In genomic region chr5:28167611-28168252, GRCm38 (mm10) we compare ENCODE assay signal across 8 mouse cellular contexts. TPM values are rescaled to one million over a fixed set of nuclear protein-coding genes. Genes with fewer than 3 reads are reported as not detected.
A peak's percentile ranks its signal among the peaks of the same experiment; 100 is the strongest.
DNase-seq lines count a peak whose midpoint lies in the region; ATAC-seq lines count a peak whose summit lies in the region.

No protein-coding gene starts in this region.

- ATAC-seq in hindbrain, embryonic 15.5 days (ENCODE audit: low FRiP score, low read depth) = no peak
- ATAC-seq in midbrain, embryonic 15.5 days (replicated peaks) = no peak
- no peak for ATAC-seq in forebrain, embryonic 11.5 days (replicated peaks; ENCODE audit: low FRiP score)

- H3K27me3 ChIP-seq in hindbrain, embryonic 15.5 days = peaks cover 77% of the 10 kb centered on the region
- peaks cover 29% of the 10 kb centered on the region for H3K27me3 ChIP-seq in midbrain, embryonic 15.5 days (replicated peaks)
- H3K27me3 ChIP-seq in forebrain, embryonic 11.5 days (ENCODE audit: control insufficient read depth, insufficient read depth, low read length) = peaks cover 88% of the 10 kb centered on the region

- peak overlapping the region; percentile 46 for H3K4me3 ChIP-seq in hindbrain, embryonic 15.5 days
- peak overlapping the region; percentile 57 for H3K4me3 ChIP-seq in midbrain, embryonic 15.5 days
- H3K4me3 ChIP-seq in forebrain, embryonic 11.5 days (ENCODE audit: low read depth, low read length) = no peak overlapping the region

- H3K9ac ChIP-seq in hindbrain, embryonic 15.5 days = peak overlapping the region; percentile 45; the same call in 1 of the 2 replicates
- H3K9ac ChIP-seq in midbrain, embryonic 15.5 days = peak overlapping the region; percentile 75
- H3K9ac ChIP-seq in forebrain, embryonic 11.5 days (ENCODE audit: low read length) = no peak overlapping the region

- no peaks in the 10 kb centered on the region for H3K36me3 ChIP-seq in hindbrain, embryonic 15.5 days
- H3K36me3 ChIP-seq in midbrain, embryonic 15.5 days (replicated peaks) = no peaks in the 10 kb centered on the region
- H3K36me3 ChIP-seq in forebrain, embryonic 11.5 days (ENCODE audit: control insufficient read depth, insufficient read depth, low read length) = no peaks in the 10 kb centered on the region

- DNase-seq in left cerebral cortex, postnatal 4 days = peak; percentile 15
- no peak for DNase-seq in left cerebral cortex, postnatal 10 days (ENCODE audit: extremely low spot score in 1 of 2, low spot score in 2 of 2)
- DNase-seq in embryo, embryonic 10 days (ENCODE audit: low spot score) = peak; percentile 58
- no peak for DNase-seq in frontal cortex, postnatal 10 days (ENCODE audit: low spot score in 2 of 2)
- no peak for DNase-seq in forebrain, embryonic 11.5 days (ENCODE audit: low spot score)
- no peak for DNase-seq in layer of hippocampus, adult 9-11 months

- under 1% methylated on average over 29 of the region's 29 CpGs for WGBS in hindbrain, embryonic 15.5 days
- WGBS in midbrain, embryonic 15.5 days = 2% methylated on average over 29 of the region's 29 CpGs
- WGBS in forebrain, embryonic 11.5 days = under 1% methylated on average over 29 of the region's 29 CpGs

- peaks cover 22% of the 10 kb centered on the region for H3K4me1 ChIP-seq in hindbrain, embryonic 15.5 days (replicated peaks)
- H3K4me1 ChIP-seq in midbrain, embryonic 15.5 days = peaks cover 24% of the 10 kb centered on the region
- H3K4me1 ChIP-seq in forebrain, embryonic 11.5 days (replicated peaks; ENCODE audit: control insufficient read depth, insufficient read depth, low read length) = peaks cover 14% of the 10 kb centered on the region; the same call in 1 of the 2 replicates

- H3K27ac ChIP-seq in hindbrain, embryonic 15.5 days (replicated peaks) = 0 out of 2 replicates have a peak overlapping the region, but pooled peaks have one; percentile 76
- H3K27ac ChIP-seq in midbrain, embryonic 15.5 days = peak overlapping the region; percentile 89
- H3K27ac ChIP-seq in forebrain, embryonic 11.5 days (ENCODE audit: low read depth, low read length) = no peak overlapping the region

- peak overlapping the region; percentile 44 for H3K4me2 ChIP-seq in hindbrain, embryonic 15.5 days
- peak overlapping the region; percentile 85 for H3K4me2 ChIP-seq in midbrain, embryonic 15.5 days
- H3K4me2 ChIP-seq in forebrain, embryonic 11.5 days (ENCODE audit: low read depth, low read length, severe bottlenecking) = no peak overlapping the region

- intact Hi-C loops in left cerebral cortex, postnatal 4 days (cut with DNase I) = no loop called here
- intact Hi-C loops in left cerebral cortex, postnatal 10 days (cut with DNase I) = loop anchor here (5.0 kb wide), 1 partner anchor 45 kb away; no protein-coding TSS in a partner anchor

- H3K9me3 ChIP-seq in hindbrain, embryonic 15.5 days = no peaks in the 10 kb centered on the region
- H3K9me3 ChIP-seq in midbrain, embryonic 15.5 days = no peaks in the 10 kb centered on the region
- H3K9me3 ChIP-seq in forebrain, embryonic 11.5 days (ENCODE audit: control insufficient read depth, low read length) = no peaks in the 10 kb centered on the region

RNA-seq across cellular contexts. Expression of gene En2, which starts 2.2 kb away (rescaled TPM):
- not detected for total RNA-seq in left cerebral cortex, postnatal 4 days (2021)
- not detected for total RNA-seq in left cerebral cortex, postnatal 10 days (2021)
- 0.60 and 1.3 TPM in 2 replicates for polyA plus RNA-seq in hindbrain, embryonic 15.5 days (2015; fragmentation: Nextera tagmentation; extraction: Ambion mirVana)
- polyA plus RNA-seq in midbrain, embryonic 15.5 days (2015; fragmentation: Nextera tagmentation; extraction: Ambion mirVana) = 0.93 and 1.5 TPM in 2 replicates
- polyA plus RNA-seq in forebrain, embryonic 11.5 days (2014; fragmentation: Nextera tagmentation; extraction: Ambion mirVana) = not detected in 2 replicates

Comparison
In these comparisons a context has a peak if more than half of its experiments do, and no peak if none do; other contexts are left out.
1. DNase-seq: peak in left cerebral cortex, postnatal 4 days (single experiment) and embryo, embryonic 10 days (single experiment); none in left cerebral cortex, postnatal 10 days (0 of 2), frontal cortex, postnatal 10 days (0 of 2), forebrain, embryonic 11.5 days (single experiment) and layer of hippocampus, adult 9-11 months (single experiment).